Mouse (Mus musculus) ES-Bruce4 (cell line): ENCODE data around the gene Ulk4.

Experiments used
- CTCF ChIP-seq: IDR thresholded peaks from one replicate; pipeline ENCODE4 v1.8.1; 2011; ENCODE audit warnings: low read depth, low read length
- POLR2A ChIP-seq: IDR thresholded peaks from one replicate; pipeline ENCODE4 v1.8.1; 2011; ENCODE audit warnings: low read length; ENCODE audit not compliant: insufficient read depth

DNA sequence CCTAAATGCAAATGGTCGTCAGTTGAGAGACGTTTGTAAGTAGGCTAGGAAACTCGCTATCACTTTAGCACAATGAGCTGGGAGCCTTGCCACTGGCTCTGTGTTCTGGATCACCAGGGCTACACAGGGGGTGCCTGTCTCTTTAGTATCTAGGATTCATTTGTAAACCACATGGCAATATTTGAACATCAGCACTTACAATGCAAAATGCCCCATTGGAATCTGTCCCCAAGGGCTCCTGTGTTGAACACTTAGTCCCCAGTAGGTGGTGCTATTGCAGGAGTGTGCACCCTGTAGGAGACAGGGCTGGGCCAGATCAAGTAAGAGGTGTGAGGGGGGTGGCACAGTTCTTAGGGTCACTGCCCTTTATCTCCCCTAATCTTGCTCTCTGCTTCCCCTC is 217.7 kb downstream of the Ulk4 start:
- no peak for TF ChIP-seq POLR2A
- peak; percentile 72 for TF ChIP-seq CTCF
